Mouse (Mus musculus) left cerebral cortex, postnatal 14 days (tissue): ENCODE measurements around the gene Slc6a6. TPM values are rescaled to one million over a fixed set of nuclear protein-coding genes. Genes with fewer than 3 reads are reported as not detected.

Experiments used
- DNase-seq, 2 experiments: peaks; one replicate each; pipeline ENCODE4 v3.0.0; 2021 to 2022; ENCODE audit warnings: low spot score in 2 of 2, mixed read lengths in 1 of 2
- intact Hi-C: fragments of 180-260 bp; cut with DNase I; formaldehyde crosslinking; loops from one replicate; pipeline ENCODE4 v1.15.1; 2025
- total RNA-seq, 2 experiments: library from RNA; stranded (reverse); gene quantifications; 2 replicates each; pipeline ENCODE4 v1.2.3; 2021

The Slc6a6 gene
- total RNA-seq, 2 experiments from 2014 or later = 159 to 165 TPM

- intact Hi-C loops = no loop called here
- no peak for DNase-seq
These were observed 61.4 kb downstream of the Slc6a6 start for GRCm38 (mm10) chr6:91745246-91745645.

- no peak for DNase-seq
- intact Hi-C loops = no loop called here
These were observed 62.2 kb downstream of the Slc6a6 start for GRCm38 (mm10) chr6:91745947-91746582.

DNA sequence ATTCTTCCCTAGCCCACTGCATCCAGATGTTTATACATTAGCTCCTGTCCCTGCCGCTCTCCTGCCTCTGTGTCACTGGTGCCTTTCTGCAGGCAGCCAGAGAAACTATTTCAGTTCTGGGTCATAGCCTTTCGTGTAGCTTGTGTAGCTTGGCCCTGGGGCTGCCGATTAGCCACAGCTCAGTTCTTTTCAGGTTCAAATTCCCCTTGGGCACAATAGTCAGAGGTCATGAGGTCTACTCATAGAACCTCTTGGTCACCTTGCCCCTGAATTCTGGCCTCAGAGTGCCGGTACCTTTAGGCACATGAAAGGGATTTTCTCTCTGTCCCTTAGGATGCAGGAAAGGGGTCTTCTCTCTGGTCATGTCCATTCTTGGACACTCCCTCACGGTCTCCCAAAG is 62.9 kb downstream of the Slc6a6 start:
- no peak for DNase-seq
- intact Hi-C loops = no loop called here

GRCm38 (mm10) chr6:91750976-91751375 is 67.1 kb downstream of the Slc6a6 start:
- DNase-seq = peak; percentile 52 to 57
- intact Hi-C loops = no loop called here

GRCm38 (mm10) chr6:91752884-91753283 is 69.0 kb downstream of the Slc6a6 start:
- intact Hi-C loops = no loop called here

GRCm38 (mm10) chr6:91754098-91754497 is 70.2 kb downstream of the Slc6a6 start:
- DNase-seq = peak; percentile 48 to 80
- intact Hi-C loops = no loop called here

More at GRCm38 (mm10) chr6:91752884-91753283, 69.0 kb downstream of the Slc6a6 start:
- no peak for DNase-seq

DNA sequence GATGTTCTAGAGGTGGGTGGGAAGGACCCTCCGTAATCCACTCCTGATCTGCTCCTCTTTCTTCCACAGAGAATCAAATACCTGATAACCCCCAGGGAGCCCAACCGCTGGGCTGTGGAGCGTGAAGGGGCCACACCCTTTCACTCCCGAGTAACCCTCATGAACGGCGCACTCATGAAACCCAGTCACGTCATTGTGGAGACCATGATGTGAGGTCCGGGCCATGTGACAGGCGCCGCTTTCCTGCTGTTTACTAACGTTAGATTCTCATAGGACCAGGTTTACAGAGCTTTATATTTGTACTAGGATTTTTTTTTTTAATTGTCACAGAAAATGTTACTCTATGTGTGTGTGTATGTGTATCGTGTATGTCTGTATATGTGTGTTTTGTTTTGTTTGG is 71.0 kb downstream of the Slc6a6 start:
- DNase-seq = no peak
- intact Hi-C loops = no loop called here

DNA sequence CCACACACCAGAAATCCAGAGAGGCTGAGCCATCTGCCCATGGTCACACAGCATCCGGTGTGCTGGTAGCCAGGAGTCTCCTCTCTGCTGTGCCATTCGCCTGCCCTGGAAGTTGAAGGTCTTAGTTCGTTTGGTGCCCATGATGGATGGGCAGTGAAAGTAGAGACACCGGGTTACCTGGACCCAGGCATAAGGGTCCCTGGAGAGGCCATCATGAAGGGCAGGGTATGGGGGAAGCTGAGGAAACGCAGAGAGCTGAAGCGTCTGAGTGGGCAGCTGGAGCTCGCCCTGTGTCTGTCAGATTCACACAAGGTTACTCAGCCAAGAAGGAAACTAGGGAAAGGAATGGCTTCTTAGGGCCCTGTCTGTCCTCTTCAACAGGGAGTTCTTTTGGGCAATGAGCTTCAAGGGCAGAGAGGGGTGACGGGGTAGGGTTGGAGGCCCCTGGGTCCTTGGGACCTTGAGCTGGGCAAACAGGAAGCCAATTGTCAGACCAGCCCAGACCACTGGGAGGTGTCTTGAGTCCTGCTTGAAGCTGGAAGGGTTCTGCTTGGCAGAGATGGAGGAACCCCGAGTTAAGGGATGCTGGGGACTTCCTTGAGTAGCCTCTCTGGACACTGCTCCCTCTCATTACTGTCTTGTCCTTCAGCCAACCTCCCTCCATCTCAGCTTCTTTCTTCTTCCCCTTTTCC is 78.3 kb downstream of the Slc6a6 start:
- intact Hi-C loops = no loop called here

GRCm38 (mm10) chr6:91767550-91767949 is 83.7 kb downstream of the Slc6a6 start:
- no peak for DNase-seq
- intact Hi-C loops = no loop called here

More for the DNA sequence above, 78.3 kb downstream of the Slc6a6 start:
- DNase-seq = peak in 1 of 2 experiments; percentile 39

- DNase-seq = no peak
- intact Hi-C loops = no loop called here
These were observed 90.1 kb downstream of the Slc6a6 start for GRCm38 (mm10) chr6:91773951-91774350.

GRCm38 (mm10) chr6:91776543-91776942 is 92.7 kb downstream of the Slc6a6 start:
- intact Hi-C loops = loop anchor here (2.0 to 5.0 kb wide), 2 partner anchors 76 to 291 kb away; no protein-coding TSS in a partner anchor
- peak; percentile 57 to 71 for DNase-seq

DNA sequence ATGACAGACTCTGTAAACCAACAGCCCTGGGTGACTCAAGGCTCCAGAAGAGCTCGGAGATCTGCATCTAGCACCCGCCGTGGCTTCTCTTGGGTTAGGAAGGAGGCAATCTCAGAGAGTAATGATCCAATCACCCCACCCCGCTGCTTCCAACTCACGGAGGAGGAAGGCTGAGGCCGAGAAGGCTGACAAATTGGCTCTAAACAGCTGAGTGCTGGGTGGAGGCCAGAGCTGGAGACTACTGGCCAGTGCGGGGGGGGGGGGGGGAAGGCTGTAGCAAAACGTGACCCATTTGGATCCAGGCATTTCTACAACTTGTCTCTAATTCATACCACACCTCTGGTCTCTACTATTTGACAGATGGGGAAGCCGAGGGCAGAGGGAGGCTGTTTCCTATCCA is 95.4 kb downstream of the Slc6a6 start:
- DNase-seq = no peak
- intact Hi-C loops = loop anchor here (5.0 kb wide), 1 partner anchor 288 kb away; no protein-coding TSS in a partner anchor

GRCm38 (mm10) chr6:91785018-91785417 is 101.2 kb downstream of the Slc6a6 start:
- intact Hi-C loops = no loop called here
- DNase-seq = no peak

GRCm38 (mm10) chr6:91788311-91788798 is 104.5 kb downstream of the Slc6a6 start:
- intact Hi-C loops = no loop called here
- no peak for DNase-seq

DNA sequence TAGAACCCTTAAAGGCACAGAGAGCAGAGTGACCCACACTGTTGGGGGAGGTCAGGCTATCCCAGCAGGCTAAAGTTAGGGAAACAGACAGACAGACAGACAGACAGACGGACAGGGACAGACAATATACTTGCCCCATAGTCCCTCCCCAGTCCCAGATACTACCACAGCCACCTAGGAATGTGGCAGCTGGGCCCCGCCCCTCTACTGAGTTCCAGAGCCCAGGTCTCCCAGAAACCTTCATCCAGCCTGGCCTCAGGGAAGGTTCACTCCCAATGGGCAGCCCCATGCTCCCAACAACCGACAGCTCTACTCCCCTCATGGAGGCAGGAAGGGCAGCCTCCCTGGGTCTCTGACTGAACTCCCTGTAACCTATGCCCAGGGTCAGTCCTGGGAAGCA is 111.8 kb downstream of the Slc6a6 start:
- no peak for DNase-seq
- intact Hi-C loops = no loop called here

DNA sequence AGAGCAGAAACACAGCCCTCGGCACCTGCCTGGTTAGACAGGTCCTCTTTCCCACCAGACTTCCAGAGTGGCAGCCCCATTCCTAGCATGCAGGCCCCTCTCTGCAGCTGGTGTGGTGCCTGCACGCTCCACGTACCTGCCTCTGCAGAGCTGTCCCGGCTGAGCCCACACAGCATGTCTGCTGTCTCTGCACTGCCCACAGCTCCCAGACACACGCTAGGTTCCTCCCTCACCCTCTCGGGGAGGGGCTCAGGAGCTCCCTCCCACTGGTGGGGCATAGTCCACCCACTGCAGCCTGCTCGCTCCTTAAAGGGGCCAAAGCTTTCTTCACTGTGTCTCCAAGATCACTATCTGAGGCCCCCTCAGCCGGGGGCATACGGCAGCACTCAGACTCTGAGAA is 112.2 kb downstream of the Slc6a6 start:
- intact Hi-C loops = no loop called here
- DNase-seq = peak in 1 of 2 experiments; percentile 45

DNA sequence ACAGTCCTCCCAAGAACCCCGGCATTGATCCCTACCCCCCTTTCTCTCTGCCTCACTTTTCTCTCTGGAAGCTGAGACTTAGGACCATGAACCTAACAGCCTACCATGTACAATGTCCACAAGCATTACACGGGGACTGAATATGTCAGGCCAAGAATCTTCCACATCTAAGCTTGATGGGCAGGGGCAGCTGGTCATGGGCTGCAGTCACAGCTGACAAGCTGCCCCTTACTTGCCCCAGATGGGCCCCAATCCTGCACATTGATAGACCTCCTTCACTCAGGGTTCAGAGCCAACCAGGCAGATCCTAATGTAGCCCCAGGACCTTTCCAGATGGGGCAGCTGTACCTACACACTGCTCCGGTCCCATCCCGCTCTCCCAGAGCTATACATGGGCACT is 112.9 kb downstream of the Slc6a6 start:
- no peak for DNase-seq
- intact Hi-C loops = no loop called here

GRCm38 (mm10) chr6:91798496-91798895 is 114.6 kb downstream of the Slc6a6 start:
- intact Hi-C loops = no loop called here
- DNase-seq = peak; percentile 36 to 58

- intact Hi-C loops = no loop called here
- DNase-seq = no peak
These were observed 120.3 kb downstream of the Slc6a6 start for GRCm38 (mm10) chr6:91804177-91804576.

GRCm38 (mm10) chr6:91807169-91807568 is 123.3 kb downstream of the Slc6a6 start:
- intact Hi-C loops = no loop called here
- peak; percentile 40 to 59 for DNase-seq

GRCm38 (mm10) chr6:91808022-91808421 is 124.2 kb downstream of the Slc6a6 start:
- no peak for DNase-seq
- intact Hi-C loops = no loop called here
